Mouse (Mus musculus) inflammation-experienced regulatory T-cells, adult 6 months (primary cell): ENCODE results near the gene Madcam1. TPM values are rescaled to one million over a fixed set of nuclear protein-coding genes. Genes with fewer than 3 reads are reported as not detected.

Experiments
- ATAC-seq: one replicate; pipeline ENCODE4 v1.8.0; 2017
- polyA plus RNA-seq, 3 experiments: library from polyadenylated mRNA; unstranded; fragments of 100-300 nt; shearing (Covaris generic); gene quantifications; one replicate each; pipeline ENCODE4 v1.2.1; 2017

Gene Madcam1
- polyA plus RNA-seq, 3 experiments from 2014 or later, result not detected

GRCm38 (mm10) chr10:79668771-79669575 lies 4.6 kb downstream of the Madcam1 start, which contains the start of gene Tpgs1:
Gene Tpgs1, plus strand, starts transcription at chr10:79669369.
- peak; percentile 94 for ATAC-seq

- peak; percentile 30 for ATAC-seq
Observed at GRCm38 (mm10) chr10:79669576-79670057, 5.3 kb downstream of the Madcam1 start.

- no peak for ATAC-seq
Observed at GRCm38 (mm10) chr10:79670071-79670888, 5.9 kb downstream of the Madcam1 start.

GRCm38 (mm10) chr10:79671396-79672087 lies 7.2 kb downstream of the Madcam1 start:
- no peak for ATAC-seq

- ATAC-seq, result no peak
Observed at GRCm38 (mm10) chr10:79672088-79672455, 7.7 kb downstream of the Madcam1 start.

- ATAC-seq, result no peak
Observed at GRCm38 (mm10) chr10:79673054-79673453, 8.7 kb downstream of the Madcam1 start.

- no peak for ATAC-seq
Observed at GRCm38 (mm10) chr10:79675346-79676035, 11.1 kb downstream of the Madcam1 start.

GRCm38 (mm10) chr10:79680606-79681495 lies 16.5 kb downstream of the Madcam1 start:
- peak; percentile 7 for ATAC-seq

- ATAC-seq, result peak; percentile 89
Observed at GRCm38 (mm10) chr10:79681591-79682245, 17.4 kb downstream of the Madcam1 start, which contains the start of gene Cdc34. Gene Cdc34, plus strand, starts transcription at chr10:79682195.

- ATAC-seq, result no peak
Observed at GRCm38 (mm10) chr10:79682551-79682915, 18.2 kb downstream of the Madcam1 start.

GRCm38 (mm10) chr10:79682916-79683582 lies 18.7 kb downstream of the Madcam1 start:
- no peak for ATAC-seq

- ATAC-seq, result no peak
Observed at GRCm38 (mm10) chr10:79683726-79684640, 19.6 kb downstream of the Madcam1 start.

- ATAC-seq, result no peak
Observed at GRCm38 (mm10) chr10:79684770-79685600, 20.6 kb downstream of the Madcam1 start.

GRCm38 (mm10) chr10:79686219-79686618 lies 21.9 kb downstream of the Madcam1 start:
- no peak for ATAC-seq

- no peak for ATAC-seq
Observed at GRCm38 (mm10) chr10:79686691-79687090, 22.3 kb downstream of the Madcam1 start.

GRCm38 (mm10) chr10:79687513-79687912 lies 23.2 kb downstream of the Madcam1 start:
- ATAC-seq, result no peak

- ATAC-seq, result no peak
Observed at GRCm38 (mm10) chr10:79688720-79689119, 24.4 kb downstream of the Madcam1 start, which contains the start of gene Gzmm. Gene Gzmm, plus strand, starts transcription at chr10:79689020.

GRCm38 (mm10) chr10:79689178-79689577 lies 24.8 kb downstream of the Madcam1 start:
- no peak for ATAC-seq
